Mouse (Mus musculus) small intestine, adult 2 months (tissue): ENCODE data around the gene Hsf5. TPM values are rescaled to one million over a fixed set of nuclear protein-coding genes. Genes with fewer than 3 reads are reported as not detected.

Source experiments
- H3K27ac ChIP-seq: fragments of 200-500 bp; 2 replicates; pipeline ENCODE4 v1.5.1; 2012; ENCODE audit warnings: low read depth, low read length, control low read depth, inconsistent platforms; ENCODE audit not compliant: insufficient read depth
- H3K27me3 ChIP-seq: fragments of 200-500 bp; 2 replicates; pipeline ENCODE4 v1.6.1; 2012; ENCODE audit warnings: mild to moderate bottlenecking, moderate library complexity, low read length, inconsistent platforms; ENCODE audit not compliant: control insufficient read depth, insufficient read depth
- H3K36me3 ChIP-seq: fragments of 200-500 bp; 2 replicates; pipeline ENCODE4 v1.6.1; 2012; ENCODE audit warnings: mild to moderate bottlenecking, low read length, control low read depth, inconsistent platforms; ENCODE audit not compliant: control insufficient read depth, insufficient read depth
- H3K4me1 ChIP-seq: fragments of 200-500 bp; 2 replicates; pipeline ENCODE4 v1.6.1; 2012; ENCODE audit warnings: low read length, inconsistent platforms, mixed read lengths; ENCODE audit not compliant: control insufficient read depth, insufficient read depth, insufficient read length
- H3K4me3 ChIP-seq: fragments of 200-500 bp; 2 replicates; pipeline ENCODE4 v1.5.1; 2012; ENCODE audit warnings: low read depth, mild to moderate bottlenecking, control low read depth, inconsistent platforms, low read length, moderate library complexity
- CTCF ChIP-seq: fragments of 200-500 bp; IDR thresholded peaks from 2 replicates; pipeline ENCODE4 v1.5.1; 2012; ENCODE audit warnings: low read depth, mild to moderate bottlenecking, control low read depth, inconsistent platforms, low read length, moderate library complexity, mixed read lengths; ENCODE audit not compliant: insufficient replicate concordance, insufficient read length; ENCODE audit errors: extremely low read depth
- POLR2A ChIP-seq: fragments of 200-500 bp; IDR thresholded peaks from 2 replicates; pipeline ENCODE4 v1.6.1; 2012; ENCODE audit warnings: low read depth, mild to moderate bottlenecking, control low read depth, inconsistent platforms, low read length, moderate library complexity
- WGBS: fragments of 180-500 bp; shearing (Covaris S2); methylation state at CpG from one replicate; pipeline ENCODE4 v1.1.7; 2018; 5-methylcytosine and 5-hydroxymethylcytosine counted together
- polyA plus RNA-seq: library from polyadenylated mRNA; depleted of rRNA; stranded (reverse); fragments of >200 nt; gene quantifications from 2 replicates; pipeline ENCODE4 v1.2.3, GENCODE M21; 2012

The Hsf5 gene
- polyA plus RNA-seq, 1 experiment = 0.34 TPM

GRCm38 (mm10) chr11:87677756-87678155 lies 60.8 kb downstream of the Hsf5 start:
- Histone ChIP-seq H3K27me3 (no peaks in the 10 kb centered on the region), H3K36me3 (0 out of 2 replicates have a peak, but pooled peaks cover 4% of the 10 kb centered on the region), H3K4me3 (peak overlapping the region; percentile 10; the same call in 1 of the 2 replicates), H3K27ac (0 out of 2 replicates have a peak overlapping the region, but pooled peaks have one; percentile 39), H3K4me1 (peaks cover 25% of the 10 kb centered on the region; the same call in 1 of the 2 replicates)
- TF ChIP-seq CTCF = no peak
- WGBS = 28% methylated on average over 5 of the region's 5 CpGs

GRCm38 (mm10) chr11:87678545-87678944 lies 61.6 kb downstream of the Hsf5 start:
- TF ChIP-seq CTCF = no peak
- no peak for TF ChIP-seq POLR2A
- Histone ChIP-seq H3K4me3 (no peak overlapping the region), H3K27me3 (no peaks in the 10 kb centered on the region), H3K36me3 (0 out of 2 replicates have a peak, but pooled peaks cover 4% of the 10 kb centered on the region), H3K27ac (peak overlapping the region; percentile 51; the same call in 1 of the 2 replicates), H3K4me1 (peaks cover 27% of the 10 kb centered on the region; the same call in 1 of the 2 replicates)
- 27% methylated on average over 4 of the region's 4 CpGs for WGBS

GRCm38 (mm10) chr11:87678976-87679375 lies 62.0 kb downstream of the Hsf5 start:
- 0 out of 2 replicates have a peak, but pooled peaks cover 4% of the 10 kb centered on the region for H3K36me3 ChIP-seq
- H3K4me1 ChIP-seq = peaks cover 27% of the 10 kb centered on the region; the same call in 1 of the 2 replicates
- H3K27me3 ChIP-seq = no peaks in the 10 kb centered on the region
- TF ChIP-seq POLR2A = no peak
- no peak for TF ChIP-seq CTCF
- peak overlapping the region; percentile 51; the same call in 1 of the 2 replicates for H3K27ac ChIP-seq
- H3K4me3 ChIP-seq = no peak overlapping the region
- 36% methylated on average over 7 of the region's 7 CpGs for WGBS

GRCm38 (mm10) chr11:87680786-87681185 lies 63.8 kb downstream of the Hsf5 start:
- Histone ChIP-seq H3K27ac (peak overlapping the region; percentile 58), H3K27me3 (no peaks in the 10 kb centered on the region), H3K4me3 (no peak overlapping the region), H3K4me1 (peaks cover 23% of the 10 kb centered on the region; the same call in 1 of the 2 replicates), H3K36me3 (0 out of 2 replicates have a peak, but pooled peaks cover 3% of the 10 kb centered on the region)
- 31% methylated on average over 9 of the region's 9 CpGs for WGBS
- TF ChIP-seq POLR2A = no peak

GRCm38 (mm10) chr11:87682096-87682495 lies 65.1 kb downstream of the Hsf5 start:
- Histone ChIP-seq H3K4me3 (peak overlapping the region; percentile 9; the same call in 1 of the 2 replicates), H3K27me3 (no peaks in the 10 kb centered on the region), H3K27ac (peak overlapping the region; percentile 74), H3K36me3 (0 out of 2 replicates have a peak, but pooled peaks cover 3% of the 10 kb centered on the region), H3K4me1 (peaks cover 29% of the 10 kb centered on the region)
- 34% methylated on average over 12 of the region's 12 CpGs for WGBS
- no peak for TF ChIP-seq POLR2A

GRCm38 (mm10) chr11:87682838-87683571 lies 66.0 kb downstream of the Hsf5 start:
- Histone ChIP-seq H3K4me1 (peaks cover 33% of the 10 kb centered on the region), H3K27me3 (no peaks in the 10 kb centered on the region), H3K36me3 (0 out of 2 replicates have a peak, but pooled peaks cover 1% of the 10 kb centered on the region), H3K27ac (peak overlapping the region; percentile 74), H3K4me3 (no peak overlapping the region)
- WGBS = 17% methylated on average over 13 of the region's 13 CpGs
- TF ChIP-seq CTCF (no peak), POLR2A (no peak)

- Histone ChIP-seq H3K4me1 (peaks cover 41% of the 10 kb centered on the region), H3K36me3 (no peaks in the 10 kb centered on the region), H3K27ac (no peak overlapping the region), H3K27me3 (no peaks in the 10 kb centered on the region), H3K4me3 (no peak overlapping the region)
- 28% methylated on average over 7 of the region's 7 CpGs for WGBS
- no peak for TF ChIP-seq POLR2A
- TF ChIP-seq CTCF = no peak
These were observed 69.4 kb downstream of the Hsf5 start for GRCm38 (mm10) chr11:87686407-87686806.
